Mouse (Mus musculus) limb, embryonic 14.5 days (tissue): ENCODE data around the gene Armc12. TPM values are rescaled to one million over a fixed set of nuclear protein-coding genes. Genes with fewer than 3 reads are reported as not detected.
"Not testable (repeated sequence)": the region's sequence is repeated elsewhere in the genome, so short reads cannot be mapped to it uniquely, and the experiment has no call there.

ENCODE experiments used
- ATAC-seq: fragments of 200-750 bp; cut with Nextera tagmentation; 2 replicates; pipeline ENCODE4 v1.8.0; 2017; ENCODE audit warnings: low read depth, moderate number of reproducible peaks, moderate TSS enrichment; ENCODE audit not compliant: low FRiP score
- DNase-seq: peaks from one replicate; pipeline ENCODE4 v3.0.0-alpha.2; 2015; ENCODE audit warnings: low spot score
- H3K27ac ChIP-seq: fragments of 300-500 bp; sonication (generic); replicated peaks from 2 replicates; pipeline ENCODE4 v1.5.1; 2014; ENCODE audit warnings: low read depth, mild to moderate bottlenecking, low read length, moderate library complexity, mixed read lengths
- H3K27me3 ChIP-seq: fragments of 300-500 bp; sonication (generic); 2 replicates; pipeline ENCODE4 v1.6.1; 2014; ENCODE audit warnings: low read length, mixed read lengths; ENCODE audit not compliant: control insufficient read depth, insufficient read depth
- H3K36me3 ChIP-seq: fragments of 300-500 bp; sonication (generic); 2 replicates; pipeline ENCODE4 v1.6.1; 2014; ENCODE audit warnings: mild to moderate bottlenecking, low read length, moderate library complexity, mixed read lengths; ENCODE audit not compliant: control insufficient read depth, insufficient read depth
- H3K4me1 ChIP-seq: fragments of 300-500 bp; sonication (generic); 2 replicates; pipeline ENCODE4 v1.6.1; 2014; ENCODE audit warnings: antibody characterized with exemption, low read length, mixed read lengths; ENCODE audit not compliant: control insufficient read depth, insufficient read depth
- H3K4me2 ChIP-seq: fragments of 300-500 bp; sonication (generic); replicated peaks from 2 replicates; pipeline ENCODE4 v1.6.1; 2014; ENCODE audit warnings: low read depth, mild to moderate bottlenecking, low read length, moderate library complexity; ENCODE audit not compliant: severe bottlenecking
- H3K4me3 ChIP-seq: fragments of 300-500 bp; sonication (generic); replicated peaks from 2 replicates; pipeline ENCODE4 v1.5.1; 2014; ENCODE audit warnings: low read length
- H3K9ac ChIP-seq: fragments of 300-500 bp; sonication (generic); 2 replicates; pipeline ENCODE4 v1.6.1; 2014; ENCODE audit warnings: mild to moderate bottlenecking, low read depth, low read length, moderate library complexity; ENCODE audit not compliant: severe bottlenecking
- H3K9me3 ChIP-seq: fragments of 300-500 bp; sonication (generic); 2 replicates; pipeline ENCODE4 v1.6.1; 2016; ENCODE audit warnings: low read length; ENCODE audit not compliant: control insufficient read depth
- POLR2A ChIP-seq: fragments of 200-500 bp; IDR thresholded peaks from 2 replicates; pipeline ENCODE4 v1.8.0; 2012; ENCODE audit warnings: inconsistent platforms, mild to moderate bottlenecking, moderate library complexity, borderline replicate concordance; ENCODE audit not compliant: insufficient read depth, insufficient read length; ENCODE audit errors: extremely low read depth
- WGBS: fragments of 180-500 bp; shearing (Covaris S2); extraction: QIAGEN DNeasy Blood & Tissue Kit; methylation state at CpG from one replicate; pipeline ENCODE4 v1.1.7; 2014; 5-methylcytosine and 5-hydroxymethylcytosine counted together
- polyA plus RNA-seq, 2 experiments: library from polyadenylated mRNA; depleted of rRNA in 1 of 2; stranded (reverse) in 1 of 2; unstranded in 1 of 2; fragments of >200 nt; fragmentation: Nextera tagmentation in 1 of 2; extraction: Ambion mirVana in 1 of 2; gene quantifications; 2 replicates each; pipeline versions ENCODE4 v1.2.1 to v1.2.3; 2012 to 2014

Armc12 gene
- polyA plus RNA-seq, 2 experiments: 0.04 TPM; not detected in 1

DNA sequence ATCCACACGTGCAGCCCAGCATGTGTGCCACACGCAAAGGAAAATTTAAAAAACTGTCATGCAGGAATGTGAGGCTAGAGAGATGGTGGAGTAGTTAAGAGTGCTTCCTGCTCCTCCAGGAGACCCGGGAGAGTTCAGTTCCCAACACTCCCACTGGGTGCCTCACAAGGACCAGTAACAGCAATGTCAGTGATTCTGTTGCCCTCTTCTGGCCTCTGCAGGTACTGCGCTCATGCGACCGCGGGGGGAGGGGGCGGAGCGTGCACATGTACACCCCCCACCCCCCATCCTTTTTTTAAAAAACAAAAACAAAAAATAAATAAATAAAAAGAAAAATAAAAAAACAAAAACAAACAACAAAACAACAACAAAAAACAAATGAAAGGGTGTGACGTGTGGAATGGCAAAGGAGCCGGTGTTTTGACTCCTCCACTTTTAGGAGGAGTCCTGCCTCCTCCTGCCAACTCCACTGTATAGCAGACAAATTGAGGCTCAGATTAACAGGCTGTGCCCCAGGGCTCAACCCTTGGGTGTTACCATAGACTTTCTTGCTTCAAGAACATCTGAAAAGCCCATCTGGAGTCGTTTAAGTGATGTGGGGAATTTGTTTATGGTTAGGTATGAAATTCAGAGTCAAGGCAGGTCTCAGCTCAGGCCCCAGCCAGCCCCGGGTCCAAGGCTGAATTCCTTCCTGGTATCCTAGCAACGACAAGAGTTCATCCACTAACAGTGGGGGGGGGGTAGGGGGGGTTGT lies 22.6 kb downstream of the Armc12 start:
- H3K9ac ChIP-seq: no peak overlapping the region
- peaks cover 14% of the 10 kb centered on the region for H3K4me1 ChIP-seq
- DNase-seq (peak; percentile 79), ATAC-seq (peak; percentile 57; the same call in 1 of the 2 replicates)
- H3K36me3 ChIP-seq: no peaks in the 10 kb centered on the region
- H3K9me3 ChIP-seq: no peaks in the 10 kb centered on the region
- no peak overlapping the region; the same call in 1 of the 2 replicates for H3K4me2 ChIP-seq
- no peak for TF ChIP-seq POLR2A
- H3K27me3 ChIP-seq: no peaks in the 10 kb centered on the region
- WGBS: 3% methylated on average over 14 of the region's 14 CpGs
- no peak overlapping the region for H3K4me3 ChIP-seq
- no peak overlapping the region for H3K27ac ChIP-seq

DNA sequence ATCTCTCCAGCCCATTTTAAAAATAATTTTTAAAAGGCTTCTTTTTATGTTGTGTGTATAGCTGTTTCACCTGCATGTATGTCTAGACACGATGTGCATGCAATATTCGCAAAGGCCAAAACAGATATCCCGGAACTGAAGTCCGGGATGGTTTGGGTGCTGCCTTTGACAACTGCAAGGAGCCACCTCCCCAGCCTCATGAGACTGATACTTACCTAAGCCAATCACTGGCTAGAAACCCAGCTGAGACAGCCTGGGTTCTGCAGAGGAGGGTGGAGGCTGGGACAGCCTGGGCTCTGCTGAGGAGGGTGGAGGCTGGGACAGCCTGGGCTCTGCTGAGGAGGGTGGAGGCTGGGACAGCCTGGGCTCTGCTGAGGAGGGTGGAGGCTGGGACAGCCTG lies 23.4 kb downstream of the Armc12 start:
- not testable (repeated sequence) for H3K9ac ChIP-seq, H3K27me3 ChIP-seq, H3K27ac ChIP-seq, ATAC-seq, H3K4me3 ChIP-seq, H3K9me3 ChIP-seq, H3K4me2 ChIP-seq, DNase-seq, H3K36me3 ChIP-seq
- WGBS: 83% methylated on average over 4 of the region's 4 CpGs
- peaks cover 17% of the 10 kb centered on the region for H3K4me1 ChIP-seq

DNA sequence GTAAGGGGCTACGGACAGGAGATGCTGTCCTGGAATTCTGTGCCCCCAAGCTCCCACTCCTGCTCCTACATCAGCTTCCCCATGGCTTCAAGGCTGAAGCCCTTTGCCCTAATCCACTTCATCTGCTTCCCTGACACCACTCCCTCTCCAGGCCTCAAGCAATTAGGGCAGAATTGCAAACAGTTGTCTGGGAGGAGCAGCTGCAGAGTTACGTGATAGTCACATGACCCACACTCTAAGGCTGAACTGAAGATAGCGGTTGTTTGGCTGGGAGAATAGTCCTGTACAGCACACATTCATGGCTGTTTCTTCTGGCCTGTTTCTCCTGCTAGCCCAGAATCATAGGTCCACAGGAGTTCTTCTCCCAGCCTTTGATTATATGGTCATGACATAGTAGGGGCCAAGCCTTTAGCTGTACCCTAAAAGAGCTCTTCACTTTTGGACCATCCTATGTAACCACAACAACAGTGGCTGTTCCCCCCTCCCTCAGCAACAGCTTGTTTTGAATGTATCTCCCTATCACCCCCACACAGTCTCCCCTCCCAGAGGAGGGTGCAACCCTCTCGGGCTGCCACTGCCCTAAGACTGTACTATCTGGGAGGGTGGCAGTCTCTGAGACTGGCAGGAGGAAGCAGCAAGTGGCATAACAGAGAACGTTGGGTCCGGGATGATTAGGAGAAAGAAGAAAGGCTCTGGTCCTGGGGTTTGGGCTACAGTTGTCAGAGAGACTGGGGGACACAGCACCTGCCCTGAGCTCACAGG lies 26.2 kb downstream of the Armc12 start:
- TF ChIP-seq POLR2A: no peak
- H3K9ac ChIP-seq: no peak overlapping the region
- no peaks in the 10 kb centered on the region for H3K36me3 ChIP-seq
- no peaks in the 10 kb centered on the region for H3K9me3 ChIP-seq
- H3K4me3 ChIP-seq: no peak overlapping the region
- H3K27me3 ChIP-seq: no peaks in the 10 kb centered on the region
- DNase-seq (peak; percentile 43), ATAC-seq (no peak)
- 0 out of 2 replicates have a peak overlapping the region, but pooled peaks have one; percentile 0 for H3K27ac ChIP-seq
- H3K4me2 ChIP-seq: no peak overlapping the region
- H3K4me1 ChIP-seq: peaks cover 17% of the 10 kb centered on the region
- 47% methylated on average over 6 of the region's 6 CpGs for WGBS

DNA sequence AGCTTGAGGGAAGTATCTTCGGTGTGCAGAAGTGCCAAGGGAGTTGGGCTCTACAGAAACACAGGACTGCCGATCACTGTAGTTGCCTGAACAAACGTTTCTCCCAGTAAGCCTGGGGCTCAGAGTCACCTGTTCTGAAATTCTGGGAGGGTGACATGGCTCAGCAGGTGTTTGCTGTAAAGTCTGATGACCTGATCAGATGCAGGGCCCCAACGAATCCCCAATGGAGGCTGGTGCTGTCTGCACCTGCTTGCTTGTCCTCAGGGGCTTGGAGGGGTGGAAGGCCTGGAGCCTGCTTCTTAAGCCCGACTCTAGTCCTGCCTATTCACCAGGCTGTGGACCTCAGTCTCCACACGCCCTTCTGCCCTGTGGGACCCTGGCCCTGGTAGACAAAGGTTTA lies 27.2 kb downstream of the Armc12 start:
- Histone ChIP-seq H3K27ac (no peak overlapping the region), H3K4me3 (no peak overlapping the region), H3K4me1 (peaks cover 19% of the 10 kb centered on the region), H3K4me2 (no peak overlapping the region), H3K9me3 (no peaks in the 10 kb centered on the region), H3K27me3 (no peaks in the 10 kb centered on the region), H3K9ac (no peak overlapping the region), H3K36me3 (no peaks in the 10 kb centered on the region)
- DNase-seq (peak; percentile 28), ATAC-seq (peak; percentile 39; the same call in 1 of the 2 replicates)
- no peak for TF ChIP-seq POLR2A
- WGBS: 54% methylated on average over 6 of the region's 6 CpGs

DNA sequence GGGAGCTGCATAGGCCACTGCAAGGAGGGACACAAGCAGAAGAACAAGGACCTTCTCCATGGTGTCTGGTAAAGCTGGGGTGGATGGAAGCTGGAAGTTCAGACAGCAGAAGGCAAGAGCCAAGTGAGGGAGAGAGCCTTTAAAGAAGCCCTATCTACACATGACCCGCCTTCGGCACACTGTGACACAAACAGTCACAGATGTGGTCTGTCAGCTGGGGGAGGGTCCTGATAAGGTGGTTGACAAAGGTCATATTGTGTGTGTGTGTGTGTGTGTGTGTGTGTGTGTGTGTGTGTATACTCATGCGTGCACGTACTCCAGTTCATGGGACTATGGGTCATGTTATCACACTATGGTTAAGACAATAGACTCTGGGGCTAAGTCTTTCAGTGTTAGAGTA lies 30.0 kb downstream of the Armc12 start, which contains the start of gene Clps:
TSS of gene Clps (minus strand) at position 169 of the 400 bp plus-strand sequence.
- no peaks in the 10 kb centered on the region for H3K27me3 ChIP-seq
- ATAC-seq (no peak), DNase-seq (no peak)
- peaks cover 13% of the 10 kb centered on the region for H3K4me1 ChIP-seq
- no peak within 1 kb of the TSS for H3K4me2 ChIP-seq
- H3K9ac ChIP-seq: no peak within 1 kb of the TSS
- H3K27ac ChIP-seq: no peak within 1 kb of the TSS
- H3K36me3 ChIP-seq: no peaks in the 10 kb centered on the region
- no peaks in the 10 kb centered on the region for H3K9me3 ChIP-seq
- 82% methylated on average over 4 of the region's 4 CpGs for WGBS
- TF ChIP-seq POLR2A: no peak
- no peak within 1 kb of the TSS for H3K4me3 ChIP-seq
